Mouse (Mus musculus): Measurements from ENCODE around the gene Gpatch3.

DNA sequence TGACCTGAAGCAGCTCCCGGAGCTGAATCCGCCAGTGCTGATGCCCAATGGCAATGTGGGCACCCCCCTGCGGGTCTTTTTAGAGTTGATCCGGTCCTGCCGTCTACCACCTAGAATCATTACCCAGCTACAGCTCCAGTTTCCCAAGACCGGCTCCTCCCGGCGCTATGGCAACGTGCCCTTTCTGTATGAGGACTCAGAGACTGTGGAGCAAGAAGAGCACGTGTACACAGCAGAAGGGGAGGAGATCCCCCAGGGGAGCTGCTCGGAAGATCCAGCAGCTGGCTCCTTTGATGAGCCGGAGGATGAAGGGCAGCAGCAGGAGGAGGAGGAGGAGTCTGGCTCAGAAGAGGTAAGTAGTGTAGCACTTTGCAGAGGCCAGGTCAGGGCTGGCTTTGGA lies 3.4 kb downstream of the Gpatch3 start:
- TF ChIP-seq CTCF (IDR thresholded peaks at IDR 0.05; ENCODE audit: borderline replicate concordance, extremely low read depth, insufficient read depth, insufficient read length) = no peak
- TF ChIP-seq POLR2A (IDR thresholded peaks at IDR 0.05; ENCODE audit: borderline replicate concordance, extremely low read depth, insufficient read depth, insufficient read length, poor library complexity, severe bottlenecking) = no peak
